Mouse (Mus musculus) G1E (cell line): ENCODE data around the gene Msi1. TPM values are rescaled to one million over a fixed set of nuclear protein-coding genes. Genes with fewer than 3 reads are reported as not detected.
"Not testable (repeated sequence)": the region's sequence is repeated elsewhere in the genome, so short reads cannot be mapped to it uniquely, and the experiment has no call there.

Experiments used
- ATAC-seq: 2 replicates; pipeline ENCODE4 v1.8.0; 2016; ENCODE audit warnings: mild to moderate bottlenecking; ENCODE audit not compliant: insufficient number of reproducible peaks, poor library complexity, low FRiP score, severe bottlenecking; ENCODE audit errors: extremely low read depth
- DNase-seq: peaks from one replicate; pipeline ENCODE4 v3.0.0; 2012; ENCODE audit warnings: low spot score
- H3K27me3 ChIP-seq: 2 replicates; pipeline ENCODE4 v1.6.1; 2012; ENCODE audit warnings: mild to moderate bottlenecking, low read length, inconsistent platforms; ENCODE audit not compliant: insufficient read depth
- H3K36me3 ChIP-seq: replicated peaks from 2 replicates; pipeline ENCODE3; 2012; ENCODE audit warnings: mild to moderate bottlenecking, inconsistent platforms
- H3K4me1 ChIP-seq: 2 replicates; pipeline ENCODE4 v1.6.1; 2012; ENCODE audit warnings: low read depth, low read length, inconsistent platforms, mixed read lengths; ENCODE audit not compliant: insufficient read depth
- H3K4me3 ChIP-seq: 2 replicates; pipeline ENCODE4 v1.5.1; 2012; ENCODE audit warnings: low read depth, mild to moderate bottlenecking, inconsistent platforms, low read length, moderate library complexity, mixed read lengths
- H3K9me3 ChIP-seq: replicated peaks from 2 replicates; pipeline ENCODE4 v1.6.1; 2012; ENCODE audit warnings: inconsistent platforms
- CTCF ChIP-seq: IDR thresholded peaks from 2 replicates; pipeline ENCODE4 v1.5.1; 2012; ENCODE audit warnings: low read depth, low read length, inconsistent platforms, mixed read lengths
- GATA1 ChIP-seq: IDR thresholded peaks from 2 replicates; pipeline ENCODE4 v1.6.1; 2012; ENCODE audit warnings: borderline replicate concordance, low read length, inconsistent platforms, mixed read lengths
- GATA2 ChIP-seq: IDR thresholded peaks from 2 replicates; pipeline ENCODE4 v1.6.1; 2012; ENCODE audit warnings: low read depth, low read length, inconsistent platforms, borderline replicate concordance
- POLR2AphosphoS5 ChIP-seq: IDR thresholded peaks from 2 replicates; pipeline ENCODE4 v1.6.1; 2012; ENCODE audit warnings: low read depth, low read length, inconsistent platforms; ENCODE audit not compliant: insufficient replicate concordance
- TAL1 ChIP-seq: conservative IDR thresholded peaks from 2 replicates; pipeline ENCODE4 v1.6.1; 2012; ENCODE audit warnings: low read depth, low read length, inconsistent platforms, mixed read lengths
- polyA plus RNA-seq: library from polyadenylated mRNA; stranded (reverse); fragments of >175 nt; gene quantifications from 2 replicates; pipeline ENCODE4 v1.2.3, GENCODE M21; 2012
- total RNA-seq, 2 experiments: library from RNA; stranded (forward) in 1 of 2; stranded (reverse) in 1 of 2; fragments of 200-1000 nt in 1 of 2; fragments of >200 nt in 1 of 2; fragmentation: Nextera tagmentation in 1 of 2; gene quantifications; 2 replicates each; pipeline ENCODE4 v1.2.3; 2014 to 2017

The Msi1 gene
- total and polyA plus RNA-seq, 3 experiments = 0.55 to 6.7 (median 3.4) TPM

DNA sequence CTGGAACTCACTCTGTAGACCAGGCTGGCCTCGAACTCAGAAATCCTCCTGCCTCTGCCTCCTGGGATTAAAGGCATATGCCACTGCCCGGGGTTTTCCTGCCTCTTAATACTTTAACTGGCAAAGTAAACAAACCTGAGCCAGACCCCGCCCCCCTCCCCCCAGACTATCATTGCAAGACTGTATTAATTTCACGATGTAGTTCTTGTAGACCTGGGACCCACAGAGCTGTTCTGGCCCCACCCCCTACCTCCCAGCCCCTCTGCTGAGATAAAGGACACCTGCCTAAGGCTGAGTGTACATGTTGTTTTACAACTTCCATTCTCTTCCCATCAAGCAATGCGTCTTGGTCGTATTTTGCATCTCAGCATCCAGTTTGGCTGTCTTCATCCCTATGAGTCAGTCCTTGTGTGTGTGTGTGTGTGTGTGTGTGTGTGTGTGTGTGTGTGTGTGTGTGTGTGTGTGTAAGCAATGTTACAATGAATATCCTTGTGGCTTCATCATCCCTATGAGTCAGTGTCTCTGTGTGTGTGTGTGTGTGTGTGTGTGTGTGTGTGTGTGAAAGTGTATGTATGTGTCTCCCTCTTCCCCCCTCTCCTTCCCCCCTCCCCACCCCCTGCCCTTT is 63.4 kb downstream of the Msi1 start:
- DNase-seq (no peak), ATAC-seq (no peak)
- Histone ChIP-seq H3K36me3 (no peaks in the 10 kb centered on the region), H3K9me3 (no peaks in the 10 kb centered on the region), H3K4me3 (no peak overlapping the region), H3K27me3 (peaks cover 7% of the 10 kb centered on the region; the same call in 1 of the 2 replicates), H3K4me1 (peaks cover 44% of the 10 kb centered on the region)
- no peak for TF ChIP-seq GATA1

DNA sequence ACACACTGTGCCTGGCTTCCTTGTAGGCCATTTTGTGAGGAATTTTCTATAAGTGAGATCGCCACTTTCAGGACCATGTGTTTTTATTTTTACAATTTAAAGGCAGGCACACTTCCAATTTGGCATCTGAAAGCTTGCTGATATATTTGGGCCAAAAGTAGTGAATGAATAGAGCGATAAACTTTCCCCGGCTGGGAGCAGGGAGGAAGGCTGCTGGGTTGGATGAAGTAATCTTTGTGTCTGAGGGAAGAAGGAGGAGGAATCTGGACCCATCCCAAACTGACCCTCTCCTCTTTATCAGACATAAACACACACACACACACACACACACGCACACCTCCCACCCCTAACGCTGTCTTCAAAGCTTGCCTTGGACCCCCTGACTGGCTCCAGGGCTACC is 64.0 kb downstream of the Msi1 start:
- TF ChIP-seq GATA1 = no peak
- no peak for TF ChIP-seq GATA2
- no peak for TF ChIP-seq TAL1
- TF ChIP-seq CTCF = no peak
- no peak for ATAC-seq
- Histone ChIP-seq H3K4me3 (no peak overlapping the region), H3K9me3 (no peaks in the 10 kb centered on the region), H3K36me3 (no peaks in the 10 kb centered on the region), H3K27me3 (peaks cover 10% of the 10 kb centered on the region; the same call in 1 of the 2 replicates), H3K4me1 (peaks cover 45% of the 10 kb centered on the region)
- no peak for DNase-seq

DNA sequence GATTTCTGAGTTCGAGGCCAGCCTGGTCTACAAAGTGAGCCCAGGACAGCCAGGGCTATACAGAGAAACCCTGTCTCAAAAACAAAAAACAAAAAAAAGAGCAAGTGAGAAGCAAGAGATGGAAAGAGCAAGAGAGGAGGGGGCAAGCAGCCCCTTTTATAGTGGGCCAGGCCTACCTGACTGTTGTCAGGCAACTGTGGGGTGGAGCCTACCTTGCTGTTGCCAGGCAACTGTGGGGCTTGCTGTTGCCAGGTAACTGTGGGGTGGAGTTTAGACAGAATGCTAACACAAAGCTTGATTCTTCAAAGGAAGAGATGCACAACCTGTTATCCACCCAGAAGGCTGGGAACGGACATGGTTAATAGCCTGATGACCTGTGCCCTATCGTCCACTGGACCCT is 66.2 kb downstream of the Msi1 start:
- not testable (repeated sequence) for H3K36me3 ChIP-seq, DNase-seq, H3K9me3 ChIP-seq, H3K4me3 ChIP-seq, ATAC-seq
- peaks cover 14% of the 10 kb centered on the region; the same call in 1 of the 2 replicates for H3K27me3 ChIP-seq
- H3K4me1 ChIP-seq = peaks cover 32% of the 10 kb centered on the region

DNA sequence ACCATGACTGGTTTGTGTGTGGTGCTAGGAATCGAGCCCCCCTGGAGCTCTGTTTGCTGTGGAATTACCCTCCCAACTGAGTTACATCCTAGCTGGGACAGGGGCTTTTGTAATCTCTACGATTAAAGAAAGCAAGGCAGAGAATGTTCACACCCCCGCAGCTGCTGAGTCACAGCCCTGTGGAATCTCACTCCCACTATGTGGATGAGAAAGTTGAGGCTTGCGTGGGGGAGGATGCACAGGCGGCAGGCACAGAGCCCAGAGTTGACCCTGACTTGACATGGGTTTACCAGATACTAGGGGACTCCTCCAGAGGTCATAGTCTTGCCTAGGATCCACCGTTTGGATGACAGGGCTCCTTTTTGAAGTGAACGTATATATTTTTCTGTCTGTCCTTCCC is 67.6 kb downstream of the Msi1 start:
- ATAC-seq (no peak), DNase-seq (no peak)
- H3K9me3 ChIP-seq = no peaks in the 10 kb centered on the region
- peaks cover 18% of the 10 kb centered on the region; the same call in 1 of the 2 replicates for H3K27me3 ChIP-seq
- no peaks in the 10 kb centered on the region for H3K36me3 ChIP-seq
- TF ChIP-seq POLR2AphosphoS5 (no peak), CTCF (no peak), GATA2 (no peak), GATA1 (no peak), TAL1 (no peak)
- peaks cover 19% of the 10 kb centered on the region for H3K4me1 ChIP-seq
- H3K4me3 ChIP-seq = no peak overlapping the region

DNA sequence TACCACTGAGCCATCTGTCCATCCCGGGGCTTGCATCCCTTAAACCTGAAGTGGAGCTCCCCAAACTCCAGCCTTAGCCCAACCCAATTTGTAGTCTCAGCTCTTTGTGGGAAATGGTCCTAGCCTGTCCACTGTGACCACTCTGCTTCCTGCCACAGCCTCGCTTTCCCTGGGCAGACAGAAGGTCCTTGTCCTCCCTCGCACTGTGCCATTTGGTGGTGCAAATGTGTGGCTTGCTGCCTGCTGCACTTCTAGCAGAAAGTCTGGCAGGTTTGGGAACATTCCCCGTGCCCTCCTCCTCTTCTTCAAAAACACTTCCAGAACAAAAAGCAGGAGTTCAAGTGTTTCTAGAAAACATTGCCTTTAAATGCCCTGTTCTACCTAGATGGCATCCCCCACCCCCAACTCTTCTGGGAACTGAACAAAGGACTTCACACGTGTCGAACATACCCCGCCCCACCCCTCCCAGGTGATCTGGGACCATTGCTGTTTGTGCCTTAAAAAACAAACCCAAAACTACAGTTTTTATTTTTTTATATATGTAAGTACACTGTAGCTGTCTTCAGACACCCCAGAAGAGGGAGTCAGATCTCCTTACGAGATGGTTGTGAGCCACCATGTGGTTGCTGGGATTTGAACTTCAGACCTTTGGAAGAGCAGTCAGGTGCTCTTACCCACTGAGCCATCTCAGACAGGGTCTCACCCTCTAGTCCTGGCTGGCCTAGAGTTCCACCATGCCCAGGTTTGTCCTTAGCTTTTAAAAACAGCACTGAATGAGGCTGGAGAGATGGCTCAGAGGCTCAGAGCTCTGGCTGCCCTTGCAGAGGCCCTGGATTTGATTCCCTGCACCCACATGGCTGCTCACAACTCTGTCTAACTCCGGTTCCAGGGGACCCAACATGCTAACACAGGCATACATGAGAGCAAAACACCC is 69.2 kb downstream of the Msi1 start:
- ATAC-seq (no peak), DNase-seq (no peak)
- TF ChIP-seq GATA2 (no peak), TAL1 (no peak), CTCF (no peak), GATA1 (no peak), POLR2AphosphoS5 (no peak)
- peaks cover 8% of the 10 kb centered on the region for H3K4me1 ChIP-seq
- no peaks in the 10 kb centered on the region for H3K36me3 ChIP-seq
- H3K9me3 ChIP-seq = no peaks in the 10 kb centered on the region
- no peak overlapping the region for H3K4me3 ChIP-seq
- peaks cover 23% of the 10 kb centered on the region for H3K27me3 ChIP-seq

DNA sequence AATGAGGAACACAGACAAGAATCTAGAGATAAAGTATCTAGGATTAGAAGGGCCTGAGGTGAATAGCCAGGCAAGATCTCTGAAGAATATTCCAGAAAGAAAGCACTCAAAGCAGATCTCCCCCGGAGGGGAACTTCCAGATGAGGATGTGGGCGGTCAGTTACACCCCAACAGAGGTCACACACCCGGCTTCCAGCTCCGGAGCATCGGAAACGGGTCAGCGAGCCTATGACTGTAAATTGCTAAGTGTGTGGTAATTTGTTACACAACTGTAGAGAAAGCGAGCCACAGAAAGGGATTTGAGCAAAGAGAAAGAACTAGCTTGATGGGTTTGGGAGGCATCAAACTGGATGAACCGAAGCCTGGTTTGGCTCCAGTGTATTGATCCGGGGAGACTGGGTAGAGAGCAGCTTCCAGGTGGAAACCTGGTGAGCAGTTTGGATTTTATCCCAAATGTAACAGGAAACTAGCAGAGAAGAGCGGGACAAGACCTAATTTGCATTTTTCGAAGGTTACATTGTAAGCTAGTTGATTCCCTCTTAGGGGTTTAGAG is 71.1 kb downstream of the Msi1 start:
- peaks cover 8% of the 10 kb centered on the region for H3K4me1 ChIP-seq
- ATAC-seq = no peak
- no peak for TF ChIP-seq TAL1
- no peak for TF ChIP-seq POLR2AphosphoS5
- TF ChIP-seq CTCF = no peak
- TF ChIP-seq GATA2 = no peak
- TF ChIP-seq GATA1 = no peak
- no peak for DNase-seq
- H3K27me3 ChIP-seq = peaks cover 25% of the 10 kb centered on the region
- no peak overlapping the region for H3K4me3 ChIP-seq
- H3K36me3 ChIP-seq = no peaks in the 10 kb centered on the region
- 0 out of 2 replicates have a peak, but pooled peaks cover 4% of the 10 kb centered on the region for H3K9me3 ChIP-seq
